Mouse (Mus musculus): ENCODE results near the gene Nr2e3.

DNA sequence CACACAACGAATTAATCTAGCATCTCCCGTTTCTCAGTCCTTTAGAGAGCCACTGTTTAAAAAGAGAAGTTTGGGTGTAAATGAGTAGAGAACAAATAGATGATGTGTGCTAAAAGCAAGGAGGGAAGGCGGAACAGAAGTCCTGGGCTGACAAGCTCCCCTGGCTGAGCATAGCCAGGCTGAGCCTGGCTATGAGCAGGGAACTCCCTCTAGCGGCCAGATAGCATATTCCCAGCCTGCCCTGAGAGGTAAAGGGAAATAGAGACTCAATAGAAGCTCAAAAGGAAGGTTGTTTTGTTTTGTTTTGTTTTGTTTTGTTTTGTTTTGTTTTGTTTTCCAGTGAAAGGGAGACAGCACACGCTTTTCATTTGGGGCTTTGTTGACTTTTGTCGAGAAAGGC, 8.9 kb upstream of the Nr2e3 start:
- TF ChIP-seq CTCF (IDR thresholded peaks at IDR 0.05; ENCODE audit: insufficient read depth, low read depth, low read length) (peak; percentile 56; the same call in 1 of the 2 replicates), POLR2A (IDR thresholded peaks at IDR 0.05; ENCODE audit: insufficient read depth, low read depth, low read length) (no peak)

Measured in olfactory bulb, adult 2 months (tissue).